Mouse (Mus musculus) leukemia stem cell, adult 10-12 weeks (primary cell): ENCODE measurements around the gene Nckap1l. TPM values are rescaled to one million over a fixed set of nuclear protein-coding genes. Genes with fewer than 3 reads are reported as not detected.

Experiments
- polyA plus RNA-seq: library from polyadenylated mRNA; stranded (reverse); fragments of >175 nt; gene quantifications from 2 replicates; pipeline ENCODE4 v1.2.3, GENCODE M21; 2012; ENCODE audit warnings: low replicate concordance

Nckap1l gene
- 3.1 and 9.3 TPM in 2 replicates for polyA plus RNA-seq

DNA sequence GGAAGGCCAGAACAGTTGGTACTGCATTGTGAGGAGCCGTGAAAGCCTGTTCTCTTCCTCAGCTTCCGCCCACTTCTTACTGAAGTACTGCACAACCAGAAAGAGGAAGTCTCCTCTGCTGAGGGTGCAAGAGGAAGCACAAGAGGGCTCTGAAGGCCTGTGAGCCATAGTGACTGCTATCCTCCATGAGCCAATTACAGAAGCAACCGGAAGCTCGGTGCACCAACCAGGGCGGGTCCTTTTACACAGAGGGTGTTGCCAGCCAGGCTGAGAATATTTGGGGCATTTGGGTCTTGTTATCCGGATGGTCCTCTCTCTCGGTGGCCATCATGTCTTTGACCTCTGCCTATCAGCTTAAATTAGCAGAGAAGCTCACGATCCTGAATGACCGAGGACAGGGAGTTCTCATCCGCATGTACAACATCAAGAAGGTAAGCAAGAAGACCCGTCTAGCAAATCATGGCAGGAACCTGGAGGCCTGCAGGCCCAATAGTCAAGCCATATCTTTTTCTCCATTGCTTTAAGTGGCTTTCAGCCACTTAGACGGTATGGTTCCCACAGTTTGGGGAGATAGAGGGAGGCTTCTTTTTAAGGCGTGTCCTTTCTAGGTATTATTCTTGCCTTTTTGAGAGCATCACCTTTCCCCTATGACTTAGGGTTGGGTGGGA, at the start of gene Nckap1l:
Gene Nckap1l (plus strand): TSS at position 244 of the 668 bp plus-strand sequence.

DNA sequence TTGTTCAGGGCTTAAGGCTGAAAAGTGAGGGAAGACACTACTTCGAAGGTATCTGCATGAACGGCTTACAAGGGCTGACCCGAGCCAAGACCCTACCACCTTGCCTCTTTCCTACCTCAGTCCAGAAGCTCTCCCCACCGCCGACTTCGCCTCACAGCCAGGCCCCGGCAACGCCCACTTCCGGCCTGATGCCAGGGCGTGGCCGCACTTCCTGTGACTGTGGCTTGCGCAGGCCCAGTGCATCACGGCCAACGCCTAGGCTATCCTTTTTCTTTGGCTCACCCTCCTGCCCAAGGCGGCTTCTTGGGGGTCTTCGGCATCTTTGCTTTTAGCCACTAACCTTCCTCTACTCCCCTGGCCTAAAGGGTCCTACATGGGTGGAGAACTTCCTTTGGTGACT, 23.4 kb upstream of the Nckap1l start, which contains the start of gene Gtsf1:
Gene Gtsf1 (minus strand): TSS at position 230 of the 400 bp plus-strand sequence.

DNA sequence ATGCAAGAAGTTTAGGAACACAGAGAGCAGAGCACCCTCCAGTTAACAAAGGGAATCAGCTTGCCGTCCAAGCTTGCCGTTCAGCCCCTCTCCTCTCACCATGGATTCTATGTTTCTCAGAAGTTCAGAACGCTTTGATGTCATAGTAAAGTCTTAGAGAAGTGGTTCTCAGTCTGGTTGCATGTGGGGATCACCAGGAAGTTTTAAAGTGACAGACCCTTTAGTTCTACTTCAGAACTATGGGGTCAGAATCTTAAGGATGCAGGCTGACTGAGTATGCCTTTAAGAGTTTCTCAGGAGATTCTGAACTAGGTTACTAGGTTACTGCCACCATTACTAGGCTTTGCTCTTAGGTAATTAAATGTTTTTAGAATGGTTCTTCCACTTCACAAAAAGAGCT, 5.2 kb upstream of the Nckap1l start, which contains the start of gene Gtsf2:
Gene Gtsf2 (minus strand): TSS at position 101 of the 400 bp plus-strand sequence.

DNA sequence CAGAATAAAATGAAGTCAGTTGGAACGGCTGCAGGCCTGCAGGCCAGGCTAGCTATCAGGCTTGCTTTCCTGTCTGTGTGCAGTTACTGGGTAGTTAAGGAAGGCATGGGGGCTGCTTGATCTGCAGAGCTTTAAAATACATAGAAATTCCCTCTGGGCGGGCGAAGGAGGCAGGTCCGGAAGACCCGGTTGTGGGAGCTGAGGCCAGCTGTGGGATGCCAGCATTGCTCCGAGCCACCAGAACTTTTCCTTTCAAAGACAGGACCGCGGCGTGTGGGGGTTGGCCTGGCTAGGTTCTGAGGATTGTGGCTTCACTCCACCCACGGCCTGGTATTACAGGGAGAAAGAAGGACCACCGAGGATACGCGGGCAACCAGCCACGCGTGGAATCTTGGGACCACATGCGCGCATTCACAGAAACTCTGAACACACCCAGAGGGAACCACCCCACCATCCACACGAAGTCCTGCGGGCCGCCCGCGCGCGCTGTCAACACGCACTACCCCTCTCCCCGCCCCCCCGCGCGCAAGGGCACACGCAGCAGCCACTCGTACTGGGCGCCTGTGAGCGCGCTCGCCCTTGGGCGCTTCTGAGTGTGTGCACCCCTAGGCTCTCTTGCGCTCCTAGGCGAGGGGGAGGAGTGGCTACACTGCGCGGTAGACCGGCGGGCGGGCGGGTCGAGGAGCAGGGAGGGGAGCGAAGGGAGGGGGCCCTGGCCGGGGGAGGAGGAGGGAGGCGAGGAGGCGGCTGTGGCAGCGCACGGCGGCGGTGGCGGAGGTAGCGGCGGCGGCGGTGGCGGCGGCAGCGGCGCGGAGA, 49.0 kb downstream of the Nckap1l start, which contains the start of gene Pde1b:
Gene Pde1b (plus strand): TSS at position 600 of the 816 bp plus-strand sequence.

DNA sequence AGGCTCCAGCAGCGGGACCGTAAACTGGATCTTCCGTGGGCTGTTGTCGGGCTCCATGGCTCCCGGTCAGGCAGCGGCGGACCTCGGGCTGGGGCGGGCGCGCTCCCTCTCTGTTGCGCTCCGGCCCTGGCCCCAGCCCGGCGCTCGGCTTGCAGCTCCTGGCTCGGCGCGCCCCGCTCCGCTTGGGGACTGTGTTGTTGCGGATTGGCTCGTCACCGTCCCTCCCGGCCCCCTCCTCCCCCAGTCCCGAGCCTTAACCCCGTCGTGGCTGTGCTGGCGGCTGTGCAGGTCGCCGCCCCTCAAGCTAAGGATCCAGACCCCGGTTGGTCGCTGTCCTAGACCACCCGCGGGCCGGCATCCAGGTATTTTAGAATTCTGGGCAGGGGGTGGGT, 84.2 kb downstream of the Nckap1l start, which contains the start of gene Ppp1r1a:
Gene Ppp1r1a (minus strand): TSS at position 182 of the 392 bp plus-strand sequence.

Other genes starting within 250 kb of the Nckap1l start
- 3.3 and 8.9 TPM in 2 replicates for gene Cbx5, start 214.0 kb upstream of the Nckap1l start, polyA plus RNA-seq
- 38.4 and 107 TPM in 2 replicates for gene Hnrnpa1, start 213.4 kb upstream of the Nckap1l start, polyA plus RNA-seq
- 83.4 and 89.7 TPM in 2 replicates for gene Nfe2, start 195.4 kb upstream of the Nckap1l start, polyA plus RNA-seq
- 10.5 and 45.1 TPM in 2 replicates for gene Copz1, start 181.1 kb upstream of the Nckap1l start, polyA plus RNA-seq
- gene Gpr84, start 143.2 kb upstream of the Nckap1l start, polyA plus RNA-seq: 0.10 and 0.16 TPM in 2 replicates
- gene Zfp385a, start 113.7 kb upstream of the Nckap1l start, polyA plus RNA-seq: 400 and 549 TPM in 2 replicates
- gene Itga5, start 87.0 kb upstream of the Nckap1l start, polyA plus RNA-seq: 17.7 and 39.6 TPM in 2 replicates
- gene Gtsf1, start 23.3 kb upstream of the Nckap1l start, polyA plus RNA-seq: not detected in 2 replicates
- gene Gtsf2, start 5.3 kb upstream of the Nckap1l start, polyA plus RNA-seq: not detected in 2 replicates
- 3.5 and 6.1 TPM in 2 replicates for gene Pde1b, start 49.2 kb downstream of the Nckap1l start, polyA plus RNA-seq
- not detected in 2 replicates for gene Ppp1r1a, start 84.2 kb downstream of the Nckap1l start, polyA plus RNA-seq
- not detected in 2 replicates for gene Glycam1, start 111.3 kb downstream of the Nckap1l start, polyA plus RNA-seq